Mouse (Mus musculus): ENCODE measurements at regions not wholly inside any gene's neighbourhood (a gene's known extent, or its start where the extent isn't known, plus 50 kb on each side); places are given as distances from the start of the nearest gene placed in this dataset.

DNA sequence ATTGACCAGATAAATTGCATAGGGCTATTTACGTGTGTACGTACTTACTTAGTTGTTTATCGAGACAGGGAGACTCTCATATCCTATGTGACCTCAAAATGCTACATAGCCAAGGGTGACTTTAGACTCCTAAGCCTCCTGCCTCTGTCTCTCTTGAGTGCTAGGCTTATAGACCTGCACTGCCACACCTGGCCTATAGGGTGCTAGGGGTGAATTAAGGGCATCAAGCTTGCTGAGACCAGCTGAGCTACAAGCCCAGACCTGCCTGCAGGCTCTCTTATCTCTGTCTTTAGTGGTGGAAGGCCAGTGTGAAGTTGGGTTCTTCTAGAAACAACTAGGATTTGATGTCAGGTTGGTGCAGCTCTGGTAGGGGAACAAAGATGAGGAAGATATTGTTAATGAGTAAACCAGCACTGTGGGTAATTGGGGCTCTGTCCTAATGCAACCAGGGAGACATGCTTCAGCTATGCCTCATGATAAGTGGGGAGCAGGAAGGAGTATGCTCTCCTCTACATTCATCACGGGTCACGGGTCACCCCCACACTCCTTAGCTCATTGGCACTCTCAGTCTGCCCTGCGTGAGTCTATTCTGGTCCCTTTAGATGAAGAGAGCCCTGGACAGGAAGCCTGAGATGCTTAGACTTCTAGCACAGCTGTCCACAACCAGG is 387.8 kb downstream of the Med13l start:
- DNase-seq (ENCODE audit: low spot score) = no peak
- Histone ChIP-seq H3K4me3 (no peak overlapping the region), H3K27ac (replicated peaks) (0 out of 2 replicates have a peak overlapping the region, but pooled peaks have one; percentile 14), H3K4me1 (peaks cover 64% of the 10 kb centered on the region), H3K36me3 (replicated peaks) (no peaks in the 10 kb centered on the region), H3K9me3 (no peaks in the 10 kb centered on the region), H3K27me3 (replicated peaks; ENCODE audit: low read depth, poor library complexity, severe bottlenecking) (peaks cover 50% of the 10 kb centered on the region)
- WGBS = 90% methylated on average over 6 of the region's 6 CpGs

GRCm38 (mm10) chr5:118951067-118951466 is 390.6 kb downstream of the Med13l start:
- DNase-seq (ENCODE audit: low spot score) = no peak
- WGBS = 57% methylated on average over 7 of the region's 7 CpGs
- H3K9me3 ChIP-seq = no peaks in the 10 kb centered on the region

DNA sequence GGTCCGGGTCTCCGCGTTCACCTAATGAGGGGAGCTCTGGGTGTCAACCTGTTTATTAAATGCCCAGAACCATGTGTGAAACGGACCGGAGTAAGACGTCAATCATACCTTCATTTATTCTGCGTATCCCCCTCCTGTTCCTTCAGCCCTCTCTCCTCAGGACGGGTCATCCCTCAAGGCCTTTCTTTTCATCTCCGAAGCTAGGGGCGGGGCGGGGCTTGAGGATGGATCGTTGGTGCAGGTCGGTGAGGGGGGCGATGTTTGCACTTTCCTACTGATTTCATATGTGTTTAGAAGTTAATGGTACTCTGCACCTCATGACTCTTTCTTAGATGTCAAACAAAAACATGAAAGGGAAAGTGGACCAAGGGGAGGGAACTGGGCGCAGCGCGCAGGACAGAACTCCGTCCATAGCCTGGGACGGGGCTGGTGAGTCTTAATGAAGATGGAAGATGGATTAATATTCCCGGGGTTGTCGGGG is 400.1 kb downstream of the Med13l start:
- WGBS = 87% methylated on average over 21 of the region's 21 CpGs
- Histone ChIP-seq H3K27ac (replicated peaks) (no peak overlapping the region), H3K4me1 (0 out of 2 replicates have a peak, but pooled peaks cover 12% of the 10 kb centered on the region), H3K4me3 (no peak overlapping the region), H3K9me3 (peaks cover 3% of the 10 kb centered on the region; the same call in 1 of the 2 replicates), H3K36me3 (replicated peaks) (no peaks in the 10 kb centered on the region), H3K27me3 (replicated peaks; ENCODE audit: low read depth, poor library complexity, severe bottlenecking) (peaks cover 14% of the 10 kb centered on the region; the same call in 1 of the 2 replicates)
- DNase-seq (ENCODE audit: low spot score) = no peak

More at GRCm38 (mm10) chr5:118951067-118951466, 390.6 kb downstream of the Med13l start:
- H3K4me3 ChIP-seq = no peak overlapping the region
- no peaks in the 10 kb centered on the region for H3K36me3 ChIP-seq (replicated peaks)
- peaks cover 49% of the 10 kb centered on the region for H3K4me1 ChIP-seq
- H3K27me3 ChIP-seq (replicated peaks; ENCODE audit: low read depth, poor library complexity, severe bottlenecking) = peaks cover 27% of the 10 kb centered on the region
- H3K27ac ChIP-seq (replicated peaks) = no peak overlapping the region

- H3K27me3 ChIP-seq (replicated peaks; ENCODE audit: low read depth, poor library complexity, severe bottlenecking) = peaks cover 16% of the 10 kb centered on the region; the same call in 1 of the 2 replicates
- no peak overlapping the region for H3K4me3 ChIP-seq
- H3K4me1 ChIP-seq = 0 out of 2 replicates have a peak, but pooled peaks cover 12% of the 10 kb centered on the region
- no peak overlapping the region for H3K27ac ChIP-seq (replicated peaks)
- no peaks in the 10 kb centered on the region for H3K36me3 ChIP-seq (replicated peaks)
- H3K9me3 ChIP-seq = peaks cover 3% of the 10 kb centered on the region; the same call in 1 of the 2 replicates
- WGBS = 87% methylated on average over 11 of the region's 11 CpGs
- DNase-seq (ENCODE audit: low spot score) = no peak
Observed at GRCm38 (mm10) chr5:118961091-118961490, 400.6 kb downstream of the Med13l start.

DNA sequence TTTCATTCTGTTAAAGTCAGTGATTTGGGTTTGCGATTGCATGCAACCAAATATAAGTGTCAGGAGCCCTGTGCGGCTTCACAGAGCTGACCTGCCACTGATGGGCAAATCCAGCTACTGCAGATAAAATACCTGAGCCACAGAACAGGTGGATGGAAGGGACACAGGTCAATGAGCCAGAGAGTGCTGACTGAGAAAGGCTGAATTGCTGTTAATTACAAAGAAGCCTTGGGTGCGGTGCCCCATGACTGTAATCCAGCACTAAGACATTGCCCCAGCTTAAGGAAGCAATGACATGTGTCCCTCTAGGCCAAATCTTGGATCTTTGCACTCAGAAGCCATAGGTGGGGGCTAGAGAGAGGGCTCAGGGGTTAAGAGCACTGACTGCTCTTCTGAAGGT is 401.7 kb downstream of the Med13l start:
- Histone ChIP-seq H3K27ac (replicated peaks) (no peak overlapping the region), H3K36me3 (replicated peaks) (no peaks in the 10 kb centered on the region), H3K27me3 (replicated peaks; ENCODE audit: low read depth, poor library complexity, severe bottlenecking) (peaks cover 16% of the 10 kb centered on the region; the same call in 1 of the 2 replicates), H3K9me3 (peaks cover 3% of the 10 kb centered on the region; the same call in 1 of the 2 replicates), H3K4me3 (no peak overlapping the region), H3K4me1 (0 out of 2 replicates have a peak, but pooled peaks cover 12% of the 10 kb centered on the region)
- 85% methylated on average over 3 of the region's 3 CpGs for WGBS
- DNase-seq (ENCODE audit: low spot score) = no peak

DNA sequence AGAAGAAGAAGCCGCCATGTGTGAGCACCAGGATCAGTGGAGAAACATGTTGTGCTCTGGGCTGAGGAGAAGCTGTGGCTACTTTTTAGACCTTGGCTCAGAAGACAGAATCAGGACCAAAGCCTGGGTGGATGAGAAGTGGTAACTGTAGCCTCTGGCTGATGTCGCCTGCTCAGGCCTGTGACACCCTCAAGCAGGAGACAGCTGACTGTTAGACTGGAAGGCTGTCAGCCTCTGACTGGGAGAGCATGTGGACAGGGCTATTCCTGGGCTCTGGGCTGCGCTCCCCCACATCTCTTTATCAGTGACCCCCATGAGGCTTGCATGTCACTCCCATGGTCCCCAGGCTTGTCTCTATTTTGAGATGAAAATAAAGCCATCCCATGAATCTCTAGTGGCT is 402.5 kb downstream of the Med13l start:
- peaks cover 16% of the 10 kb centered on the region; the same call in 1 of the 2 replicates for H3K27me3 ChIP-seq (replicated peaks; ENCODE audit: low read depth, poor library complexity, severe bottlenecking)
- H3K27ac ChIP-seq (replicated peaks) = no peak overlapping the region
- H3K9me3 ChIP-seq = peaks cover 3% of the 10 kb centered on the region; the same call in 1 of the 2 replicates
- DNase-seq (ENCODE audit: low spot score) = no peak
- H3K36me3 ChIP-seq (replicated peaks) = no peaks in the 10 kb centered on the region
- 0 out of 2 replicates have a peak, but pooled peaks cover 12% of the 10 kb centered on the region for H3K4me1 ChIP-seq
- WGBS = 82% methylated on average over 3 of the region's 3 CpGs
- no peak overlapping the region for H3K4me3 ChIP-seq

GRCm38 (mm10) chr5:118966901-118967300 is 406.4 kb downstream of the Med13l start:
- no peak overlapping the region for H3K27ac ChIP-seq (replicated peaks)
- no peak for DNase-seq (ENCODE audit: low spot score)
- H3K9me3 ChIP-seq = no peaks in the 10 kb centered on the region
- H3K27me3 ChIP-seq (replicated peaks; ENCODE audit: low read depth, poor library complexity, severe bottlenecking) = peaks cover 16% of the 10 kb centered on the region; the same call in 1 of the 2 replicates
- no peaks in the 10 kb centered on the region for H3K36me3 ChIP-seq (replicated peaks)
- H3K4me1 ChIP-seq = peaks cover 13% of the 10 kb centered on the region; the same call in 1 of the 2 replicates
- WGBS = 72% methylated on average over 6 of the region's 6 CpGs
- no peak overlapping the region for H3K4me3 ChIP-seq

- Histone ChIP-seq H3K4me3 (no peak overlapping the region), H3K36me3 (replicated peaks) (no peaks in the 10 kb centered on the region), H3K9me3 (no peaks in the 10 kb centered on the region), H3K4me1 (peaks cover 8% of the 10 kb centered on the region; the same call in 1 of the 2 replicates), H3K27me3 (replicated peaks; ENCODE audit: low read depth, poor library complexity, severe bottlenecking) (peaks cover 16% of the 10 kb centered on the region; the same call in 1 of the 2 replicates), H3K27ac (replicated peaks) (no peak overlapping the region)
- WGBS = 81% methylated on average over 11 of the region's 11 CpGs
- DNase-seq (ENCODE audit: low spot score) = no peak
Observed at GRCm38 (mm10) chr5:118967718-118968117, 407.2 kb downstream of the Med13l start.

DNA sequence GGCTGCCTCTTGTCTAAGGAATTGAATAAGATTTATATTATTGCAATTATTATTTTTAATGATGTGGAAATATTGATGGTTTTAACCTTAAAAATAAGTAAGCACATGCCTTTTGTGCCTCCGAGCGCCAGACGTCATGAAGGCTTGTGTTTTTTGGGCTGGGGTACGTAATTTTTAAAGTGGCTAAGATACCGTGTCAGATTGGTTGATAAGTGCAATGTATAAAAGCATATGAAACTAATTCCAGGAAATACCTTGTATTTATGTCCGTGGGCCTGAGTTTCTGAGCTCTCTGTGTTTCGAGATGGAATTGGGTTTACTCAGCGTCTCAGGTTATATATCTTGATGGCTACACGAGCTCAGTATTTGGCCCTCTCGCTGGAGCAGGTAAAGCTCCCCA is 414.7 kb downstream of the Med13l start:
- peaks cover 4% of the 10 kb centered on the region; the same call in 1 of the 2 replicates for H3K27me3 ChIP-seq (replicated peaks; ENCODE audit: low read depth, poor library complexity, severe bottlenecking)
- DNase-seq (ENCODE audit: low spot score) = no peak
- no peak overlapping the region for H3K4me3 ChIP-seq
- H3K4me1 ChIP-seq = no peaks in the 10 kb centered on the region; the same call in 1 of the 2 replicates
- no peak overlapping the region for H3K27ac ChIP-seq (replicated peaks)
- H3K36me3 ChIP-seq (replicated peaks) = no peaks in the 10 kb centered on the region
- no peaks in the 10 kb centered on the region for H3K9me3 ChIP-seq
- WGBS = 76% methylated on average over 10 of the region's 10 CpGs

DNA sequence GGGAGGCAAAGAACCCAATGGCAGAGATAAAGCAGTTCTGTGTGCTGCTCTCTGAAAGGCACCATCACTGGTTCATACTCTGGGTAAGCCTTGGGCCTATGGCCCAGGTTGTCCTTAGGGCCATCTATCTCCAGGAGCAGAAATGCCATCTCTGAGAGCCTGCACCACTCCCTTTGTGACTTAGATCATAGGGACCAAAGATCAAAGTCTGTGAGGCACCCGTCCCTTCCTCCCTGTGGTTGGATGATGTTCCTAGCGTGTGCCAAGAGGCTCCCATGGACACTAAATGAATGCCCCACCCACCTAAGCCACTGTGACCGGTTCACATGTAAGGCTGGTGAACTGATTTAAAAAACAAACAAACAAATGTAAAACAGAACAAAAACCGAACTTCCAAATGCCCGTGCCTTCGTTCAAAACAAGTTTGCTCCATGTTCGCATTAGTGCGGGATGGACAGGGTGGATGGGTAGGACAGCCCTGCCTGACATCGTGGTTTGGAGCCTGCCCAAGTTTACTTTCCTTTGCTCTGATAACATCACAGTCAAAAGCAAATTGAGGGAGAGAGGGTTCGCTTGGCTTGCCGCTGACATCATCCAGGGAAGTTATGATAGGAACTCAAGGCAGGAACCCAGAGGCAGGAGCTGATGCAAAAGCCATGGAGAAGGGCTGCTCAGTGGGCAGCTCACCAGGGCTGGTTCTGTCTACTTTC is 418.6 kb downstream of the Med13l start:
- H3K36me3 ChIP-seq (replicated peaks) = no peaks in the 10 kb centered on the region
- no peak for DNase-seq (ENCODE audit: low spot score)
- no peak overlapping the region for H3K27ac ChIP-seq (replicated peaks)
- H3K4me1 ChIP-seq = peaks cover 11% of the 10 kb centered on the region
- peaks cover 15% of the 10 kb centered on the region; the same call in 1 of the 2 replicates for H3K27me3 ChIP-seq (replicated peaks; ENCODE audit: low read depth, poor library complexity, severe bottlenecking)
- H3K9me3 ChIP-seq = no peaks in the 10 kb centered on the region
- no peak overlapping the region for H3K4me3 ChIP-seq
- WGBS = 84% methylated on average over 11 of the region's 11 CpGs

DNA sequence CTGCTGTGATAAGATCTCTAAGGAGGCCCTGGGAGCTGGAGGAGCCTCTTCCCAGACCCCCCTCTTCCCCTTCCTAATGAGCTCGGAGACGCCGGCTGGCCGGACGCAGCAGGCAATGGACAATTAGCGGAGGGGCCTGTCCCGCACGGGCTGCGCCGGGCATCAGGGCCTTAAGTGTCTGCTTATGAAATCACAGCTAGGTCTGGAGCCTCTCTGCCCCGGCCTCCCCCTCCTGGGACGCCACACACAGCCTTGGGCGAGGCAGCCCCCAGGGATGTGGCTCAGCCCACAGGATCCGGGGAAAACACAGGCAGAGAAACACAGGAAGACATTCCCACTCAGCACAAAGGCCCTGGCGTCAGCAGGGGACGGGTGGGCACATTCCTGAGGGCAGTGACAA is 420.6 kb downstream of the Med13l start:
- Histone ChIP-seq H3K36me3 (replicated peaks) (no peaks in the 10 kb centered on the region), H3K9me3 (no peaks in the 10 kb centered on the region), H3K4me3 (no peak overlapping the region), H3K27ac (replicated peaks) (peak overlapping the region; percentile 79), H3K27me3 (replicated peaks; ENCODE audit: low read depth, poor library complexity, severe bottlenecking) (peaks cover 24% of the 10 kb centered on the region), H3K4me1 (peaks cover 15% of the 10 kb centered on the region)
- peak; percentile 54 for DNase-seq (ENCODE audit: low spot score)
- WGBS = 30% methylated on average over 16 of the region's 16 CpGs

GRCm38 (mm10) chr5:118984251-118984650 is 423.8 kb downstream of the Med13l start:
- Histone ChIP-seq H3K36me3 (replicated peaks) (no peaks in the 10 kb centered on the region), H3K27ac (replicated peaks) (no peak overlapping the region), H3K4me1 (peaks cover 37% of the 10 kb centered on the region), H3K27me3 (replicated peaks; ENCODE audit: low read depth, poor library complexity, severe bottlenecking) (peaks cover 36% of the 10 kb centered on the region), H3K9me3 (no peaks in the 10 kb centered on the region), H3K4me3 (no peak overlapping the region)
- WGBS = 88% methylated on average over 3 of the region's 3 CpGs
- no peak for DNase-seq (ENCODE audit: low spot score)
